Mouse (Mus musculus): Measurements from ENCODE around the gene Fam213a. TPM values are rescaled to one million over a fixed set of nuclear protein-coding genes. Genes with fewer than 3 reads are reported as not detected.
A peak's percentile ranks its signal among the peaks of the same experiment; 100 is the strongest.

Gene Fam213a
- total and polyA plus RNA-seq, 2 experiments from 2014 or later: 50.0 to 124 TPM

GRCm38 (mm10) chr14:40967598-40967900 is 46.0 kb downstream of the Fam213a start:
- H3K4me2 ChIP-seq (ENCODE audit: low read depth, low read length, poor library complexity, severe bottlenecking): peak overlapping the region; percentile 87
- H3K27me3 ChIP-seq (ENCODE audit: insufficient read depth, low read length): no peaks in the 10 kb centered on the region
- peak overlapping the region; percentile 77 for H3K4me3 ChIP-seq (ENCODE audit: low read depth, low read length)
- no peaks in the 10 kb centered on the region for H3K9me3 ChIP-seq (ENCODE audit: low read length)
- H3K36me3 ChIP-seq (ENCODE audit: insufficient read depth, low read length): no peaks in the 10 kb centered on the region
- H3K9ac ChIP-seq (replicated peaks; ENCODE audit: low read length, poor library complexity, severe bottlenecking): peak overlapping the region; percentile 83
- WGBS: 5% methylated on average over 6 of the region's 6 CpGs
- no peak for TF ChIP-seq CTCF (IDR thresholded peaks at IDR 0.05)
- H3K4me1 ChIP-seq (ENCODE audit: insufficient read depth, low read length): peaks cover 5% of the 10 kb centered on the region
- ATAC-seq (ENCODE audit: low FRiP score) (no peak), DNase-seq (ENCODE audit: low spot score) (no peak)
- H3K27ac ChIP-seq (ENCODE audit: low read depth, low read length): peak overlapping the region; percentile 90

DNA sequence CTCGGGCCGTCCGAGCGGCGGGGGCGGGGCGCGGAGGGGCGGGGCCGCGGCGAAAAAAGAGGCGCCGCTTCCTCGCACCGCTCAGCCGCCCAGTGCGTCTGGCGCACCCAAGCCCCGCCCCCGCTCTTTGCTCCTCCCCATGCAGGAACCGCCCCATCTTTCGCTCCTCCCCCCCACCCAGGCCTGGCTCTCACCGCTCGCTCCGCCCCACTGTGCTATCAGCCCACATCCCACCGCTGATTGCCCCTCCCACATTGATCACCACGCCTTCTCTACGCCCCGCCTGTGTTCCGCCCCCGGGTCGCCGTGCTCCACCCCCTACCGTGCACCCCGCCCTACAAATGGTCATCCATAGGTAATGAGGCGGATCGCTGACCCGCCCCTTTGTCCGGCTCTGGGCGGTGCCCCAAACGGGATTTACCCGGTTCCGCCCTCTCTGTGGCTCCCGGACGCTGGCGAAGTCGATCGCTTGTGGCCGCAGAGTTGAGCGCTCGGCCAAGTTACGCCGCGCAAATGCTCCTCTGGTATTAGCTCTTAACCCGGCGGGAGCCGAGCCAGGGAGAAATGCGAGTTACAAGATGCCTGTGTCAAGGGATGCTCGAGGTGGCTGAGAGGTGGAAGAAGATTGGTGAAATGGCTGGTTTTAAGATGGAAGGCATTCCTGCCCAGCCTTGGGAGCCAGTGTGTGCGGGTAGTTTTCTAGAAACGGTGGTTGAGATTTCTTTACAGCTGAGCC is 46.6 kb downstream of the Fam213a start:
- peak overlapping the region; percentile 90 for H3K27ac ChIP-seq (ENCODE audit: low read depth, low read length)
- H3K36me3 ChIP-seq (ENCODE audit: insufficient read depth, low read length): no peaks in the 10 kb centered on the region
- WGBS: under 1% methylated on average over 47 of the region's 62 CpGs
- H3K4me1 ChIP-seq (ENCODE audit: insufficient read depth, low read length): peaks cover 5% of the 10 kb centered on the region
- H3K4me2 ChIP-seq (ENCODE audit: low read depth, low read length, poor library complexity, severe bottlenecking): peak overlapping the region; percentile 87
- no peaks in the 10 kb centered on the region for H3K27me3 ChIP-seq (ENCODE audit: insufficient read depth, low read length)
- H3K4me3 ChIP-seq (ENCODE audit: low read depth, low read length): peak overlapping the region; percentile 77
- peak overlapping the region; percentile 83 for H3K9ac ChIP-seq (replicated peaks; ENCODE audit: low read length, poor library complexity, severe bottlenecking)
- no peaks in the 10 kb centered on the region for H3K9me3 ChIP-seq (ENCODE audit: low read length)
- peak; percentile 96 for DNase-seq (ENCODE audit: low spot score)
- TF ChIP-seq CTCF (IDR thresholded peaks at IDR 0.05): no peak
- peak; percentile 90 for ATAC-seq (ENCODE audit: low FRiP score)

DNA sequence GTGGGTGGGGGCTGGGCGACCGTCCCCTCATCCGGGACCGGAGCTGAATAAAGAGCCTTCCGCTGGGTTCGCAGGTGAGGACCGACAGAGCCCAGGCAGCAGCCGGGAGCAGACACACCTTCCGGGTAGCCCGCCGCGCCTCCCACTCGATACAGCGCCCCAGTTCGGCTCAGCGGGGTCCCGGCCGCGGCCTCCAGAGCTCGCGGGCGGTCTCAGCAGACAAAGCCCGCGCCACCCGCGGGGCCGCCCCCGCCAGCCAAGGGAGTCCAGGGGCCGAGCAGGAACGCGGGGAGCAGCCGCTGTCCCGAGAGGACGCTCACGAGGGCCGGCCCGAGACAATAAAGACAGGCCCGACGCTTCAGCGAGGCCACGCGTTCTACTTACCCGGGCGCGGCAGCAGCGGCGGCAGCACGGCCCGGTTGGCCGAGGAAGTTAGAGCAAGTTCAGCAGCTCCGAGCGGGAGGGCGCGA is 47.2 kb downstream of the Fam213a start, which contains the start of gene Tspan14:
Tspan14 (minus strand) TSS at position 416 of the 470 bp plus-strand sequence.
- WGBS: under 1% methylated on average over 50 of the region's 54 CpGs
- peak; percentile 57; the same call in 1 of the 2 replicates for ATAC-seq (ENCODE audit: low FRiP score)

DNA sequence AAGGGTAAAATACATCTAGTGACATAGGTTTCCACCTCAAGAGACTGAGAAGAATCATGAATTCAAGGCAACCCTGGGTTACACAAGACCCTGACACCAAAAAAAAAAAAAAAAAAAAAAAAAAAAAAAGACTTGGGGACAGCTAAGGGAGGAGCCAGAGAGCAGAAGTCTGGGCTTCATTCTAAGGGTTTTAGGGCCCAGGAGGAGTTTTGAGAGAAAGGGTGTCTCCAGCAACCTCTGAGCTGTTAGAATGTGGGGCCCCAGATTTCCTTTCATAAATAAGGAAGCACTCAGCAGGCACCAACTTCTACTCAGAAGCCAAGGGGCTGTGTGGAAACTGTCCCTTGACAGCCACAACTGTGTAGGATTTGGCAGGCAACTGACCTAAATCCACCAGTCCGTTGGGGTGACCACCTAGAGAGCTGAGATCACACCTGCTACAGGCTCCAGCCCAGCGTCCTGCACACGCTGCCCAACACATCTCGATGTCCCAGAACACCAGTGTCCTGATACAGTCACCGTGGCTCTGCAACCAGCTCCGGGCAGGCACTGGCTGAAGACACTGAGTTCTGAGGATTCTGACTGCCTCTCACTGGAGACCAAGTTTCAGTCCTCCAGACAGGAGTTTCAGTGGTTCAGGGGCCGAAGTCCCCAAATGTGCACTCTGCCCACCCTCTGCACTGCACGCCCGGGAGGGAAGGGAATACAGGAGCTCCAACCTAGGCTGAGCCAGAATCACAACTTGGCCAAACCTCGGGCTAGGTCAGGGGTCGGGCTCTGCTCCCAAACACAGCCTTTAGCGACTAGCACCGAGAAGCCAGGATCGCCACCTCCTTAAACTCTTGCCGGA is 47.9 kb downstream of the Fam213a start:
- ATAC-seq (ENCODE audit: low FRiP score): no peak; the same call in 1 of the 2 replicates
- Histone ChIP-seq H3K4me1 (ENCODE audit: insufficient read depth, low read length) (peaks cover 5% of the 10 kb centered on the region), H3K9me3 (ENCODE audit: low read length) (no peaks in the 10 kb centered on the region), H3K27me3 (ENCODE audit: insufficient read depth, low read length) (no peaks in the 10 kb centered on the region), H3K36me3 (ENCODE audit: insufficient read depth, low read length) (no peaks in the 10 kb centered on the region), H3K27ac (ENCODE audit: low read depth, low read length) (peak overlapping the region; percentile 90), H3K9ac (replicated peaks; ENCODE audit: low read length, poor library complexity, severe bottlenecking) (peak overlapping the region; percentile 83), H3K4me2 (ENCODE audit: low read depth, low read length, poor library complexity, severe bottlenecking) (peak overlapping the region; percentile 87), H3K4me3 (ENCODE audit: low read depth, low read length) (peak overlapping the region; percentile 77)
- DNase-seq (ENCODE audit: low spot score): no peak
- 2% methylated on average over 15 of the region's 15 CpGs for WGBS
- no peak for TF ChIP-seq CTCF (IDR thresholded peaks at IDR 0.05)

More for the DNA sequence above, 47.2 kb downstream of the Fam213a start, which contains the start of gene Tspan14:
- H3K4me1 ChIP-seq (ENCODE audit: insufficient read depth, low read length): peaks cover 5% of the 10 kb centered on the region
- TF ChIP-seq CTCF (IDR thresholded peaks at IDR 0.05): no peak
- H3K27ac ChIP-seq (ENCODE audit: low read depth, low read length): peak within 1 kb of the TSS; percentile 90
- peak within 1 kb of the TSS; percentile 83 for H3K9ac ChIP-seq (replicated peaks; ENCODE audit: low read length, poor library complexity, severe bottlenecking)
- H3K27me3 ChIP-seq (ENCODE audit: insufficient read depth, low read length): no peaks in the 10 kb centered on the region
- H3K4me3 ChIP-seq (ENCODE audit: low read depth, low read length): peak within 1 kb of the TSS; percentile 77
- DNase-seq (ENCODE audit: low spot score): no peak
- no peaks in the 10 kb centered on the region for H3K9me3 ChIP-seq (ENCODE audit: low read length)
- H3K36me3 ChIP-seq (ENCODE audit: insufficient read depth, low read length): no peaks in the 10 kb centered on the region
- peak within 1 kb of the TSS; percentile 87 for H3K4me2 ChIP-seq (ENCODE audit: low read depth, low read length, poor library complexity, severe bottlenecking)

GRCm38 (mm10) chr14:40964881-40965280 is 48.7 kb downstream of the Fam213a start:
- H3K36me3 ChIP-seq (ENCODE audit: insufficient read depth, low read length): no peaks in the 10 kb centered on the region
- no peaks in the 10 kb centered on the region for H3K9me3 ChIP-seq (ENCODE audit: low read length)
- TF ChIP-seq CTCF (IDR thresholded peaks at IDR 0.05): no peak
- DNase-seq (ENCODE audit: low spot score) (no peak), ATAC-seq (ENCODE audit: low FRiP score) (no peak)
- peak overlapping the region; percentile 87 for H3K4me2 ChIP-seq (ENCODE audit: low read depth, low read length, poor library complexity, severe bottlenecking)
- no peak overlapping the region for H3K27ac ChIP-seq (ENCODE audit: low read depth, low read length)
- H3K9ac ChIP-seq (replicated peaks; ENCODE audit: low read length, poor library complexity, severe bottlenecking): 0 out of 2 replicates have a peak overlapping the region, but pooled peaks have one; percentile 25
- H3K27me3 ChIP-seq (ENCODE audit: insufficient read depth, low read length): no peaks in the 10 kb centered on the region
- H3K4me3 ChIP-seq (ENCODE audit: low read depth, low read length): peak overlapping the region; percentile 77
- H3K4me1 ChIP-seq (ENCODE audit: insufficient read depth, low read length): peaks cover 5% of the 10 kb centered on the region

Measured in midbrain, postnatal 0 days (tissue).